Mouse (Mus musculus) forebrain, embryonic 10.5 days (tissue): ENCODE data around the gene 4930558K02Rik. TPM values are rescaled to one million over a fixed set of nuclear protein-coding genes. Genes with fewer than 3 reads are reported as not detected.

Source experiments
- DNase-seq: peaks from one replicate; pipeline ENCODE4 v3.0.0-alpha.2; 2017; ENCODE audit warnings: low spot score; ENCODE audit errors: extremely low spot score
- H3K27ac ChIP-seq: fragments of 300-500 bp; sonication (generic); 2 replicates; pipeline ENCODE4 v1.5.1; 2016; ENCODE audit warnings: mild to moderate bottlenecking
- H3K27me3 ChIP-seq: fragments of 300-500 bp; sonication (generic); 2 replicates; pipeline ENCODE4 v1.6.1; 2016; ENCODE audit warnings: mild to moderate bottlenecking; ENCODE audit not compliant: poor library complexity, severe bottlenecking
- H3K36me3 ChIP-seq: fragments of 300-500 bp; sonication (generic); replicated peaks from 2 replicates; pipeline ENCODE4 v1.6.1; 2016; ENCODE audit warnings: mild to moderate bottlenecking, moderate library complexity
- H3K4me1 ChIP-seq: fragments of 300-500 bp; sonication (generic); 2 replicates; pipeline ENCODE4 v1.6.1; 2016
- H3K4me3 ChIP-seq: fragments of 300-500 bp; sonication (generic); 2 replicates; pipeline ENCODE4 v1.5.1; 2016; ENCODE audit warnings: mild to moderate bottlenecking, moderate library complexity
- H3K9me3 ChIP-seq: fragments of 300-500 bp; sonication (generic); 2 replicates; pipeline ENCODE4 v1.6.1; 2016; ENCODE audit warnings: mild to moderate bottlenecking, moderate library complexity
- WGBS: fragments of 180-500 bp; shearing (Covaris S2); methylation state at CpG from one replicate; pipeline ENCODE4 v1.1.7; 2016; 5-methylcytosine and 5-hydroxymethylcytosine counted together
- polyA plus RNA-seq: library from polyadenylated mRNA; unstranded; fragments of >200 nt; fragmentation: Nextera tagmentation; extraction: Ambion mirVana; gene quantifications from 2 replicates; pipeline ENCODE4 v1.2.1, GENCODE M21; 2016

Gene 4930558K02Rik
- polyA plus RNA-seq, result not detected in 2 replicates

DNA sequence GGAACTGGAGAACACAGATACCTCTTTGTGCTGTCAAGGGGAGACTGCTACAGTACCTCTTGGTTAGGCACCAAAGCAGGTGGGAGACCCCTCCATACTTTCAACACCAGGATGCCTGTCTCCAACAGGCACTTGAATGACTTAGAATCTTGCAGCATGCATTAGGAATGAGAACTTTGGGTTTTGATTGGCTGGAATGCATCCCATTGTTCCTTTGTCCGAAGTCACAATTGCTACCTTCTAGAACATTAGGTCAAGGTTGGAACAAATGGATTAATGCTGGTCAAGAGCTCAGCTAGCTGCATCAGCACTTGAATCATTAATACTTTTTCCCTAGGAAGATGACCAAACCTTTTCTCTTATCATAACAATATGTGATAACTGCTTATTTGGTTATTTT lies at the start of gene 4930558K02Rik:
TSS of gene 4930558K02Rik (minus strand) at position 101 of the 400 bp plus-strand sequence.
- no peaks in the 10 kb centered on the region for H3K27me3 ChIP-seq
- no peak within 1 kb of the TSS for H3K27ac ChIP-seq
- no peak within 1 kb of the TSS for H3K4me3 ChIP-seq
- DNase-seq, result no peak
- 86% methylated on average over 1 of the region's 1 CpGs for WGBS
- H3K4me1 ChIP-seq, result peaks cover 34% of the 10 kb centered on the region
- no peaks in the 10 kb centered on the region for H3K9me3 ChIP-seq
- no peaks in the 10 kb centered on the region for H3K36me3 ChIP-seq

DNA sequence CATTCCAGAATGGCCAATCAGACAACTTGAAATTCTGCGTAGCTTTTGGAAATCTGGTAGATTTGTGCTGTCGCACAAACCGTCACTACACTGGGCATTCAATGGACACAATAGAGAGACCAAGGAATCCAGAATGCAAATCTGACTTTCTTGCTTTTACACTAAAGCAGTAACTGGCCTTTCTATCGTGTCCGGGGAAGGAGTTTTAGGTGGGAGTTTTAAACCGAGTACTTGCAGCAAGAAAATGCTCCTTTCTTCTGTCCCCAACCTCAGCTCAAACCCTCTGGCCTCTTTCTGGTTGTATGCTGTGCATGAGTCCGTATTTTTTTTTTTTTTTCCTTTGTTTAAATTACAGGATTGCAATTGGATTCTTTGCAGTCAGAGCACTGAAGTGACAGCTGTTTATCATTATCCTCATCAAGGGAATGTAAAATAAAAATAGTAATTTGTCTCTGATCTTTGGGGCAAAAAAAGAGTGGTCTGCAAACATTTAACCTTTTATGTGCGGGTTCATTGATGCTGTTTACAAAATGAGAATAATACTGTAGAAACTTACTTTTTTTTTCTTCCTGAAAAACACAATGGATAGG lies 44.3 kb upstream of the 4930558K02Rik start:
- no peaks in the 10 kb centered on the region for H3K9me3 ChIP-seq

DNA sequence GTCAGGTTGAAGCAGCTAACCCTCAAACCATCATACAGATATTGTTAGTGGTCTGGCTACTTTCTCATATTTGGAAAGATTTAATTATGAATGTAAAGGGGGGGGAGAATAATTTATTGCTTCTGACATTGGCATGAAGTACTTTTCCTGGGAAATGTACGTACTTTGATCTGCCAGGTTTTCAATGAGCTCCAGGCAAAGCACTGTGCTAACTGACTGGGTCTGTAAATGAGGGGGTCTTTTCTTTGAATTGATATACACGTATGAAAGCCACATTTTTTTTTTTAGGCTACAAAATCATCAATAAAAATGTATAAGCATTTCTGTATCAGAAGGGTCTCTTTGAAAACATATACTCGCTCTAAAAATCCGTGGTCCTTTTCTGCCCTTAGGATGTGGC lies 41.3 kb upstream of the 4930558K02Rik start:
- Histone ChIP-seq H3K9me3 (no peaks in the 10 kb centered on the region), H3K4me1 (peaks cover 59% of the 10 kb centered on the region), H3K4me3 (no peak overlapping the region), H3K27ac (peak overlapping the region; percentile 51), H3K27me3 (no peaks in the 10 kb centered on the region), H3K36me3 (no peaks in the 10 kb centered on the region)
- no peak for DNase-seq
- 58% methylated on average over 4 of the region's 4 CpGs for WGBS

More for the DNA sequence above, 44.3 kb upstream of the 4930558K02Rik start:
- Histone ChIP-seq H3K4me1 (peaks cover 54% of the 10 kb centered on the region), H3K4me3 (no peak overlapping the region), H3K27ac (peak overlapping the region; percentile 62; the same call in 1 of the 2 replicates), H3K27me3 (no peaks in the 10 kb centered on the region), H3K36me3 (no peaks in the 10 kb centered on the region)
- WGBS, result 69% methylated on average over 8 of the region's 8 CpGs
- no peak for DNase-seq

DNA sequence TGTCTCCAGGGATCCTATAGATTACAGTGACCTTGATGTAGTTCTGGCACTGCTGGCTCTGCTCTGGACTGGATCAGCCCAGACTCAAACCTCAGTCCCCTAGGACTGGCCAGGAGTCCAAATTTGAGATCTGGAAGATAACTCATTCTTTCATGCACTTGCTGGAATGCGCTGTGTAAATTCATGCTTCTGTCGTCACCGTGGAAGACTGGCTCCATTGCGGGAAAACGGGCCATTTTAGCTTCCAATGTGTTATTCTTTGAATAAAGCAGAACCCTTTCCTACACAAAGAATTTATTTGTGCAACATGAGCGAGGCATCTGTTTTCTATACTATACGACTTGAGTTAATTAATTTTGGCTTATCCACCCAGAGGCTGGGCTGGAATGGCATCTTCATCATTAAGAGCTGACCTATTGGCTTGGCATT lies 40.9 kb upstream of the 4930558K02Rik start:
- DNase-seq, result no peak
- Histone ChIP-seq H3K36me3 (no peaks in the 10 kb centered on the region), H3K4me1 (peaks cover 60% of the 10 kb centered on the region), H3K9me3 (no peaks in the 10 kb centered on the region), H3K27ac (peak overlapping the region; percentile 51; the same call in 1 of the 2 replicates), H3K4me3 (no peak overlapping the region), H3K27me3 (no peaks in the 10 kb centered on the region)
- WGBS, result 54% methylated on average over 7 of the region's 7 CpGs

DNA sequence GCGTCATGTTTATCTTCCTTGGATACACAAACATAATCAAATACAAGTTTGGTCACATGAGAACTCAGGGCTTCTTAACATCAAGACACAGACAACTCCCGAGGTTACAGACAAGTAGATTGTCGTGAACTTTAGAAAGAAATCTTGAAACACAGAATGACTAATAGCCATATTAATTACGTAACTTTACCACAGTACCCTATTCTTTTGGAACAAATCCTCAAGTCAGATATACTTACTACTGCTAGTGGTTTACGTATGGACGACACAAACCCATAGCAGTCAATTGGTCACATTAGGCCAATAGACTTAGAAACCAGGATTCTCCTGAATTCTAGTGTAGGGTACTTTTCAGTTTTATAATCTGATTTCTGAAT lies 39.2 kb upstream of the 4930558K02Rik start:
- H3K4me1 ChIP-seq, result peaks cover 60% of the 10 kb centered on the region
- 85% methylated on average over 6 of the region's 6 CpGs for WGBS
- H3K27ac ChIP-seq, result peak overlapping the region; percentile 60; the same call in 1 of the 2 replicates
- no peaks in the 10 kb centered on the region for H3K36me3 ChIP-seq
- no peak overlapping the region for H3K4me3 ChIP-seq
- DNase-seq, result no peak
- H3K9me3 ChIP-seq, result no peaks in the 10 kb centered on the region
- H3K27me3 ChIP-seq, result no peaks in the 10 kb centered on the region

DNA sequence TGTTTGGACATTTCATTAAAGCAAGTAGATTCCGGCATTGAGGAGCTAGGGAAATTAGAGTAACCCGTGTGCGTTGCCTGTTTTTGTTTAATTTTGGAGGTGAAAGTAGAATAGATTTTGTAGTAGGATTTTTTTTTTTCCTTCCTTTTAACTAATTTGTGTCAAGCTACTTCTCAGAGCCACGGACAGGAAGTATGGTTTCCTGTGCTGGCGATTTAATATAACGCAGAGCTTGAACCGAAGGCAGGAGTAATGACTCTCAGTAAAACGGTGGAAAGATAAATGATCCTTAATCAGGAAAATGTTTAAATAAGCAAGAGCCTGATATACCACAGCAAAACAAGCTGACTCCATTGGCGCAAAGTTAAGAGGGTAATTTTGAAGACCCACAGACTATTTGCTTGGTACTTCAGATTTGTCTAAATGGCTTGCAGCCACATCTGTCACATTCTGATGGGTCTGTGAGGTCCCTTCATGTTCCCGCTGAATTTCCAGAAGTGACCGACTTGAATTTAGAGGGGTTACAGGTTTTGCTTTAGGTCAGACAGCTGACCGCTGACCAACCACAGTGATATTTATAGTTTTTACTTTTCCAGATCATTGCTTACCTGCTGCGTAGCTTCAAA lies 38.7 kb upstream of the 4930558K02Rik start:
- no peak overlapping the region for H3K4me3 ChIP-seq
- no peaks in the 10 kb centered on the region for H3K27me3 ChIP-seq
- no peaks in the 10 kb centered on the region for H3K36me3 ChIP-seq
- 72% methylated on average over 13 of the region's 13 CpGs for WGBS
- no peak for DNase-seq
- no peaks in the 10 kb centered on the region for H3K9me3 ChIP-seq
- peaks cover 60% of the 10 kb centered on the region for H3K4me1 ChIP-seq
- peak overlapping the region; percentile 60 for H3K27ac ChIP-seq

DNA sequence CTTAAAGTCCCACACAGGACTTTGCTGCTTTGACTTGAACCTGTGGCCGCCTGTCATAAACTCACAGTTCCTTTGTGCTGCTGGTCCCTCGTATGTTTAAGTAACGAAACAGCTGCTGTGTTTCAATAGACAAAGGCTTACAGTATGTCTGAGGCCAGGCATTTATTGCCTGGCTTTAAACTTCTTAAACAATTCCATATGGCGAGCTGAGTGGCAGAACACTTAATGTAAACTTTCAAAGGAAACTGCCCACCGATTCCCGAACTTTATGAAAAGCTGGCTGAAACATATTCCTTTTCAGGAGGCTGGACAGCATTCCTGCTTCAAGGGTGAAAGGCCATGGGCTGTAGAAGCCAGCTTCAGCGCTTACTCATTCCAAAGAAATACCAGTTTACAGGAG lies 37.5 kb upstream of the 4930558K02Rik start:
- peaks cover 57% of the 10 kb centered on the region for H3K4me1 ChIP-seq
- H3K9me3 ChIP-seq, result no peaks in the 10 kb centered on the region
- no peaks in the 10 kb centered on the region for H3K36me3 ChIP-seq
- 61% methylated on average over 7 of the region's 7 CpGs for WGBS
- no peaks in the 10 kb centered on the region for H3K27me3 ChIP-seq
- no peak overlapping the region for H3K4me3 ChIP-seq
- no peak for DNase-seq
- peak overlapping the region; percentile 80 for H3K27ac ChIP-seq

DNA sequence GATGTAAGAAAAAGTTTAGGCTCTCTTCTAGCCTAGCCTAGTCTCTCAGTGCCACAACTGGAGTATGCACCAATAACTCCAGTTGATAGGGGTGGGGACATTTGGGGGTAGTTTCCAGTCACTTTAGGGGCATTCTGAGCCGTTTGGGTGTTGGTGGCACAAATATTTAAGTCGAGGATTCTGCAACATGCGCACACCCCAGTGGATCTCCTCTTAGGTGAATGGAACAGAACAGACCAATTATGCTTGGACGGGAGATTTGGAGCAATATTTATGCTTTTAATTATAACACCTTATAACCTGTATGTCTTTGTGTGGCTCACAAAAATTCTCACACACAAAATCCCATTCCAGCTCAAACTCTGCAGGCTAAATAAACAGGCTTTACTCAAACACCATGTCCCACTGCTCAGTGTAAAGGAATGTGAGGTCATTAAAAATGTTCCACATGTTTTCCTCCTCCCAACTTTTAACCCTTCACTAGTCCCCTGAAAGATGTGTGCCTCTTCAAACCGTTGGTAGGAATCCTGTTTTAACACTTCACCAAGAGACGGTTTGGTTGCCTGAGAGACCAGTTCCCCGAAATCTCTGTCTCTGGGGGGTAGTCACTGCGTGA lies 35.9 kb upstream of the 4930558K02Rik start:
- Histone ChIP-seq H3K4me3 (no peak overlapping the region), H3K27me3 (no peaks in the 10 kb centered on the region), H3K9me3 (no peaks in the 10 kb centered on the region), H3K27ac (peak overlapping the region; percentile 80), H3K4me1 (peaks cover 48% of the 10 kb centered on the region), H3K36me3 (no peaks in the 10 kb centered on the region)
- WGBS, result 75% methylated on average over 8 of the region's 8 CpGs
- no peak for DNase-seq

DNA sequence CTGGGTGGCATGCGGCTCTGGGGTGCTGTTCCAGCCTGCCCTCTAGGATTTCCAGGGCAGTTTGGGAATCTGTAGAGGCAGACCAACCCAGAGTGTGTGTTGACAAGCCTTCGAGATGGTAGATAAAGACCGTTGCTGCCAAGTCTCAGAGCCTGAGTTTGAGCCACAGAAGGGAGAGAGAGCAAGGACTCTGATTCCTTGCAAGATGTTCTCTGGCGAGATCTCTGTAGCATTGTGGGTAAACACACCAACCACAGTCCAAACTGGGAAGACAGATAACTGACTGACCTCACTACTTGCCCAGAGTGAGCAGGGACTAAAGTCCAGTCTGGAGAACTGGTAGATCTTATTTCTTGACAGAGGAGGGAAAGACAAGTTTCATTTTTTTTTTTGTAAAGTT lies 34.1 kb upstream of the 4930558K02Rik start:
- 88% methylated on average over 4 of the region's 4 CpGs for WGBS
- H3K36me3 ChIP-seq, result no peaks in the 10 kb centered on the region
- no peak overlapping the region for H3K4me3 ChIP-seq
- H3K27me3 ChIP-seq, result no peaks in the 10 kb centered on the region
- DNase-seq, result no peak
- H3K9me3 ChIP-seq, result no peaks in the 10 kb centered on the region
- peaks cover 46% of the 10 kb centered on the region for H3K4me1 ChIP-seq
- H3K27ac ChIP-seq, result peak overlapping the region; percentile 59

DNA sequence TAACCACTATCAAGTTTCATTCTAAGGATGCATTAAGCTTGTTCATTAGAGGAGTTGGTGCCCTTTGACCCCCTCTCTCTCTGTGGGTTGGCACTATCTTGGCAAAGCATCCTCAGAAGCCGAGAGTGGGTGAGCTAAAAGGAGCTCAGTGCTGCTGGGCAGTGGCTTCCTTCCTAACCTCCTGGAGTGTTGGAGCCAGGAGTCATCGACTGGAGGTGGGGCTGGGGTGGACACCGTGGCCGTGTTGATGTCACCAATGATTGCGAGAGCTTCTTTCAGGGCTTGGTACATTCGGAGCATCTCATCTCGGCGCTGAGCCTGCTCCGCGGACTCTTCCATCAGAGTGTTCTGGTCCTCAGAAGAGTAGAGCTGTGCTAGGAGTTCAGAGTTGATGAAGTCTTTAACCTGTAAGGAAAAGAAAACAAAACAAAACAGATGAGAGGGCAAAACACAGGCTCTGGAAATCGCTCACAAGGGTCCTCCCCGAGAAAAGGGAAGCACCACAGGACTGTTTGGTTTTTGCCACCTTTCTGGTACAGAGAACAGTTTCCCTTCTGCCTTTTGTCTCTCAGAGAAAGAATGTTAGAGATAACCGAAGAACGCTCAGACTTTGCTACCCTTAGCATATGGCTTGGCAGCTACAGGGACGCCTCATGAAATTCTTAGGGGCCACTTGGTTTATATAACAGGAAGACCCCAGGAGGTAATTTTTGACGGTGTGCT lies 32.2 kb upstream of the 4930558K02Rik start:
- Histone ChIP-seq H3K4me1 (peaks cover 53% of the 10 kb centered on the region), H3K27me3 (no peaks in the 10 kb centered on the region), H3K4me3 (no peak overlapping the region), H3K9me3 (no peaks in the 10 kb centered on the region), H3K27ac (0 out of 2 replicates have a peak overlapping the region, but pooled peaks have one; percentile 51), H3K36me3 (no peaks in the 10 kb centered on the region)
- no peak for DNase-seq
- 82% methylated on average over 16 of the region's 16 CpGs for WGBS

DNA sequence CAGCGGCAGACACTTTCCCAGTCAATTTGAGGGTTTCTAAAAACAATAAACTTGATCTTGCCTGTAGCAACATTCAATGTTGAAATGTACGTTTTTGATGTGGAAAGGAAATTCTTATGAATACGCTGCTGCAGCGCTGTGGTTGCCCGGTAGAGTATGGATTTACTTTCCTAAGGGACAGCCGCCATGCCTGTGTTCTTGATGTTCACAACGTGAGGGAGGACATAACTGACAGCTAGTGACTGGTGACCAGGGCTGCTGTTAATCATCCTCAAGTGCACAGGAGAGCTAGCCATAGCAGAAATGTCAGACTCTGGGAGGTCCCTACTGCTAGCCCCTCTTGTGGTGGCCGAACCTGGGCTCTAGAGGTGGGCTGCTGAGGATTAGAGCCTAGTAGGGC lies 29.6 kb upstream of the 4930558K02Rik start:
- H3K36me3 ChIP-seq, result no peaks in the 10 kb centered on the region
- WGBS, result 76% methylated on average over 8 of the region's 8 CpGs

DNA sequence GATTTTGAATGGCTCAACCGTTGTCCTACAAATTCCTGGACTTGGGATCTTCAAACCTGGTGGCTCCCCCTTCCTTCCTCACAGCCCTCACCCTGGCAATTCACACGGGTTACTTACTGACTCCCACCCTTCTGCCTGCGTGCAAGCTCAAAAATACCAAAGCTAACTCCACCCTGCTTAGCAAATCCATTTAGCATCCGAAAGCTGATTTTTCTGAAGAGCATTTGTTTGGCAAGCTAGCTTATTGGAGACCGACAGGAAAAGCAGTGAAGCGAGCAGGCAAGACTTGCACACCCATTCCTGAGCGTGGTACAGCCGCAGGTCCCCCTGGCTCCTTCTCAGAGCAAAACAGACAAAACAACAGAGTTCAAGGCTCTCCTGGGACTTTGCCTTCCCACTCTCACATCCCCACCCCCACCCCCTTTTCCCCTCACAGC lies 29.2 kb upstream of the 4930558K02Rik start:
- Histone ChIP-seq H3K9me3 (no peaks in the 10 kb centered on the region), H3K27me3 (no peaks in the 10 kb centered on the region), H3K4me1 (peaks cover 54% of the 10 kb centered on the region), H3K27ac (peak overlapping the region; percentile 80), H3K36me3 (no peaks in the 10 kb centered on the region), H3K4me3 (no peak overlapping the region)
- DNase-seq, result no peak
- 42% methylated on average over 8 of the region's 8 CpGs for WGBS

More for the DNA sequence above, 29.6 kb upstream of the 4930558K02Rik start:
- peak overlapping the region; percentile 80 for H3K27ac ChIP-seq
- H3K4me1 ChIP-seq, result peaks cover 50% of the 10 kb centered on the region
- H3K9me3 ChIP-seq, result no peaks in the 10 kb centered on the region
- no peak for DNase-seq
- H3K4me3 ChIP-seq, result no peak overlapping the region
- H3K27me3 ChIP-seq, result no peaks in the 10 kb centered on the region
